Mouse (Mus musculus) common myeloid progenitor, adult 5-6 weeks (primary cell): ENCODE measurements around the gene Cpvl. TPM values are rescaled to one million over a fixed set of nuclear protein-coding genes. Genes with fewer than 3 reads are reported as not detected.

ENCODE experiments used
- ATAC-seq: replicated peaks from 2 replicates; pipeline ENCODE4 v1.8.0; 2016; ENCODE audit warnings: low read depth, mild to moderate bottlenecking, moderate TSS enrichment, inconsistent platforms; ENCODE audit not compliant: poor library complexity, severe bottlenecking
- total RNA-seq: library from RNA; stranded (forward); fragments of 200-1000, 187-1606 nt; gene quantifications from 2 replicates; pipeline ENCODE4 v1.2.3, GENCODE M21; 2017

Gene Cpvl
- total RNA-seq, 1 experiment from 2014 or later: 0.09 TPM

DNA sequence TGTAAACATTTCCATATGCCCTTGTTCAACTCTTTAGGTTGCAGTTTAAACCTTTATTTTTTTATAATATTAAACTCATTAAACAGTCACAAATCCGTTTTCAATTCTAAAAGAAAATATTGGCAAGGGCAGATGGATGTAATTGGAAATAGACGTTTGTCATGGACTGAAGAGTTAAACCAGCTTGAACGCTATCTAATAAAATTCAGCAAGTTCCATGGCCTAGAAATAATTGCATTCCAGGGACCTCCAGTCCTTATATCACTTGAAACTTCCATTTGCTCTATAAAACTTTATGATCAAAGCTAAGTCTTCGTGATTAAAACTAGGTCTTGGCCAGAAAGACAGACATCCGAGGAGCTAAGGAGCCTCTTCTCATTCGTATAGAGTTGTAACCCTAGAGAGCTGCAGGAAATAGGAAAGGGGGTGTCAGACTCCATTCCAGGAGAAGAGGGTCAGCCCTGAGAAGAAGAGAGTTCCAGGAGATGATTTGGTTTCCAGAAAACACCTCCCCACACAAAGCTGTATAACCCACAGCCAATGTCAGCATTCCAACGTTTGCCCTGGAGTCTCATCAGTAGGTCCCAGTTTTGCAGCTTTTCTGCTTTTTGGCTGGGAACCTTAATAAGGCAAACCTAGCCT, 36.2 kb downstream of the Cpvl start:
- no peak for ATAC-seq

DNA sequence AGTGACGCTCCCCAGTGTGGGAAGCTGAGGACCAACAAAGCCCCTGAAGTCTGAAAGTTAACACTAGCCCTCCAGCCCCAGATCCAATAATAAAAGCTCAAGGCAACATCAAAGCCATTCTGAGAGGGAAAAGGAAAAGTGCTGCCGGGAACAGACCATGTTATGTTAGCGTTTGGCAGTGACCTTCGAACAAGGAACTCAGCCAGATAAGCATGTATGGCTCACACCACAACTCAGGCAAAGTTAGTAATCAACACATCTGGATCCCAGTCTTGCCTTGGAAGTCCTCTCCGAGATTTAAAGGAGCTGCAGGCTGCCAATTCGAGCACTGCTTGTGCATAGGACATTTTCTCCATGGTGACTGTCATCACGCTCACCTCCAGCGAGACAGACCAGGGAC, 38.7 kb downstream of the Cpvl start:
- ATAC-seq: no peak

DNA sequence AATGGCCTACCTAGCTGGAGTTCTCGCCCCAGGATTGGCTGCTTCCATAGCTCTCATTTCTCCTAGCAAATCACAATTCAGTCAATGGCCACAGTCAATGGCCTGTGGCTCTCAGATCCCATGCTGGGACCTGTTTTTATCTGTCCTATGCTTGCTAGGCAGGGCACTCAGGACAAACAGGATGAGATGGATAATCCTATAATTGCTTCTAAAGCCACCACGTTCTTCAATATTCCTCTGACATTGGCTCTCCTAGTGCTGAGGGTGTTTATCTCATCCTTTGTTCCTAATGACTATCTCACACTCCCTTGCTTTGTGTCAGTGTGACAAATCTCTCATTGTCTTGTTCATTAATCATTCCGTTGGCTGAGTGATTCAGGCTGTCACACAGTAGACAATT, 39.5 kb downstream of the Cpvl start:
- no peak for ATAC-seq

DNA sequence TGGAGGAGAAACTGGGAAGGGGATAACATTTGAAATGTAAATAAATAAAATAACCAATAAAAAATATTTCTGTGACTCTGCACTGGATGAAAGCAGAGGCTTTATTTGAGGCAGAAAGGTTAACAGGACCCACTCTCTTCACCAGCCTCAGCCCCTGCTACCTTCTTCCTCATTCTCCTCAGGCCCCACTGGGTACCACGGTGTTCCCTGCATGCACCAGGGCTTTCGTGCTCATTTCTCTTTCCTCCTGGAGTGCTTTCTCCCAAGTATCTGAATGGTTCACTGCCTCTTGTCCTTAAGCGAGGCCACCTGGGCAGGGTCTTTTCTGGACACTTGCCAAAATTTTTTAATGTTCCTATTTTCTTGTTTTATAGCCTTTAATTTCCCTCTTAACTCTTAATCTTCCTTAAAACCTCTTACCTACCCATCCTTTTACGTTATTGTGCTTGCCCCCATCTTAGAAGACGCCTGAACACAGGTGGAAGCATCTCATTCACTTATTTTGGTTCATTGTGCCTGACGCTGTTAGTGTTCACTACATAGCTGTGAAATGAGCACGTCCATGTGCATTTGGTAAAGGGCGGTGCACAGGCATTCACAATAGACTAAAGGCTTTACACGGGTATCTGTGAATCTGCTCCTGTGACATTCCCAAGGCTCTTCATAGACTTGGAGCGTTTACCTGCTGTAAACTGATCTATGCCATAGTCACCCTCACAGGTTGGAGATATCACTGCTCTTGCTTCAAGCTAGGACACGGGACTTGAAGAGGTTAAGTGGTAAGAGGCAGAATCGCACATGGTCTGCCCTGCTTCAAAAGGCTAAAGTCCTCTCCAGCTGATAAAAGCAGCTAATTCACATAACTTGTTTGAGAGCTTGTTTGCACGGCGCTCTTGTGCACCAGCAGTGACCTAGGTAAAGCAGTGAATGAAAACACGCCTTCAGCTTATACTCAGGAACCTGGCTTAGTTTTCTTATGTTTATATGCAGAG, 41.0 kb downstream of the Cpvl start:
- ATAC-seq: no peak

DNA sequence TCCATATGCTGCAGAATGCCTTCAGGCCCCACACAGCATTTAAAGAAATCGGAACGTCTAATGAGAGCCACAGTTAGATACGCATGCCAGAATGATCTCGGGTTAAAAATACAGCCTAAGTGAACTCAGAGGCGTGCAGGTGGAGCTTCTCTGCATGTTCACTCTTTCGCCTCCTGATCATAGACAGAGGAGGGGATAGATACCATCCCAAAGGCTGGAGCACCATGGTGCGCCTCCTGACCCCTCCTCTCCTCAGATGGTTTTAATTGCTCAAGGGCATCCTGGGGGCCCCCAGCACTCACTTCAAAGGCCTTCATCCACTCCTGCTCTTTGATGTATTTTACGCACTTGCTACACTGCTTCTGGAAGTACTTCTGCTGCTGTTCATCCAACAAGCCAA, 46.9 kb downstream of the Cpvl start:
- ATAC-seq: no peak

DNA sequence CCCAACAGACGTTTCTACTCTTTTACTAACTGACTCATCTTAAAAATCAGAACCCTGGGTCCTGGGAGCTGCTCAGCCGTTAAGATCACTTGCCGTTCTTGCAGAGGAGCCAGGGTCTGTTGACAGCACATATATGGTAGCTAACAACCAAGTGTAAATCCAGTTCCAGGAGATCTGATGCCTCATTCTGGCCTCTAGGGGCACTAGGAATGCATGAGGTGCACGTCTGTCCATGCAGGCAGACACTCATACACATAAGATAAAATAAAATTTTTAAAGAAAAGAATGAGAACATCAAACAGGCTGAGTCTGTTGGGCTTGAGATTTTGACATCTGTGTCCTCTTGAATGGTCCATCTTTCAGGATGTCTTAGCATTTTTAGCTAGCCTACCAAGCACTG, 48.6 kb downstream of the Cpvl start:
- ATAC-seq: no peak

DNA sequence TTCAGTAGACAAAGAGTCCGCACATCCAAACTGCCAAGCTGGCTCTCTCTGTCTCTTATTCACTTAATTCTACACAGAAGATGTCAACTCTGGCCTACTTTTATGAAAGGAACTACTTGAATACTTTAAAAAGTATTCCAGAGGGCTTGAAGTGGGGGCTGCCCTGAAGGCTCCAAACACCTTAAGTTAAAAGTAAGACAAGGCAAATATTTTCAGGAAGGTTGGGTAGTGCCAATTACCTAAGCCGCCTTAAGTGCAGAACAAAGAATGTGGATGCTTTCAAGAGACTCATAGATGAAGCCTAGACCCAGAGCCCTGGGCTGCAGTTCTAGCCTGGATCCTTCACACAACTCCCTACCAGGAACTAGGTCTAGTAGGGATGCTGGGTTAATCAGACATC, 52.3 kb downstream of the Cpvl start:
- ATAC-seq: no peak

DNA sequence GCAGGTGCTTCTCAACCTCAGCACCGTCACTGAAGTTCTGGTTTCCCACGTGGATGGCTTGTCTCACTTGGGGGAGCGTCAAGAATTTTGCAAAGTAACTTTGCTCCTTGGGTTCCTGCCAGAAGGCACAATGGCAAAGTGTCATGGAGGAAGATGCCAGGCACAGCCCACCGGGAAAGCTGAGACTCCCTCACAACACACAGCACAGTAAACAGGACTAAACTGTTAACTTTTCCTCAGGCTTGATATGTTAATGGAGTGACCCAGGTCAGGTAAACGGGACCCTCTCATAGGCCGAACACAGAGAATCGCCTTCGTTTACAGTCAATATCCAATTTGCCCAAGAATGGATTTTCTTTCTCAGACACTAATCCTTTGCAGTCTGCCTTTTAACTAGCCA, 53.3 kb downstream of the Cpvl start:
- no peak for ATAC-seq

DNA sequence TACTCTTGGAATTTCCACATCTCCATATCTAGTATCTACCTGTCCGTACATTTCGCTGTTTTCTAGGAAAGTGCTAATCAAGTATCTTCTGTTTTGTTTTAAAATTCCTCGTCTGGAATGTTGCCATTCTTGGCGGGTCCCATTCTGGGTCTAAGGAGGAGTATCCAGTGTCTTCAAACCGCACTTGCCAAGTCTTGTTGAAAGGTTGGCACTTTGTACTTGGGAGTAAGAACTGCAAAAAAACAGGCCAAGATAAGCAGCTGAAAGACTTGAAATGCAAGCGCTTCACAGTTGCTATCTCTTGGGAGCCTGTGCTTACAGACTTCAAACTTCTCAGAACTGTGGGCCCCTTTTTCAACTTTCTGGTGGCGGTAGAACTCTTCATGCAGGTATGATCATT, 58.4 kb downstream of the Cpvl start:
- ATAC-seq: no peak

DNA sequence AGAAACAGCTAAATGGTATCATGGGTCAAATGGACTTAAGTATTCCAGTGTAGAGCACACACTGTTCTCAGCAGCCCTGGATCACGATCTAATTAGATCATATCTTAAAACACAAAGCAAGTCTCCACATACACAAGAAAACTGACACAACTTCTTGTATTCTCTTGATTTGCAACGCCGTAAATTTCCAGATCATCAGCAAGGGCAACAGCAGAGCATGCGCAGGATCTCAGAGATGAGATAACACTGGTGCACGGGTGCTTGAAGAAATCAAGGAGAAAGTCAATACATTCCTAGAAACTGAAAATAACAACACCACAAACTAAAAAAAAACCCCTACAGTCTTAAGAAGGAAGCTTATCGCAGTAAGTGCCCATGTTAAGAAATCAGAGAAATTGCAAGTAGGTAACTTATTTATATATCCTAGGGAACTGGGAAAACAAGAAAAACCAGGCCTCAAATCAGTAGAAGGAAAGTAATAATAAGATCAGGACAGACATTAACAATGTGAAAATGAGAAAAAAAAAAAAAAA, 61.4 kb downstream of the Cpvl start:
- ATAC-seq: no peak

DNA sequence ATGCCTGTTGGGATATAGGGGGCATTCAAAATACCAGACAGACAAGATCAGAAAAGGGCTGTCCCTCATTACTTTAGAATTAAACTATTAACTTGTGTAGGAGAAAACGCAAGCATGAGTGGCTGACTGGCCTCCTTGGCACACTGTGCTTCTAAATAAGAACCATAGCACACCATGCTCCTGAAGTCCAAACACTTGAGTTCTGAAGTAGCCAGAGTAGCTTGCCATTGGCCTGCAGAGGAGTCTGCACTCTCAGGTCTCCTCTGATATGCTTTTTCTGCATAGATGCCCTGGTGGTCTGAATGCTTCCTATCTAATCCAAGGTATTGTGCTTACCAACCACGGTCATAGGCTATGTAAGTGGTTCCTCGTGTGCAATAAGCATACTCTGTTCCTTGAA, 63.1 kb downstream of the Cpvl start:
- ATAC-seq: no peak

DNA sequence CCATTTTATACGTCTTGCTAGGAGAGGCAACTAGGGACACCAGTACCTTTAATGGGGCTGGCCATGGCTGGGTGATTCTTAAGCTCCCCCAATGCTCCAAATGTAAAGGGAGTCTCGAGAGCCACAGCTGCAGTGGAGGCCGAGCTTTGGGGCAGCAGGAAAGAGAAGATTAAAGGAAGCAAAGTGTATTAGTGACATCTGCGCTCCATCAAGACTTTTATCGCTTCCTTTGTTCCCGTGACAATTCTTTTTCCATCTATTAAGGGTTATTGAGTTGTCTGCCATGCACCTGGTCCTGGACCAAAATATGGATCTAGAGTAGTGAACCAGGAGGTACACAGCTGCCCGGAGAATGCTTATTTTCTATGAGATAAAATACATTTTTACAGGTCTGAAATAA, 65.3 kb downstream of the Cpvl start:
- ATAC-seq: no peak

DNA sequence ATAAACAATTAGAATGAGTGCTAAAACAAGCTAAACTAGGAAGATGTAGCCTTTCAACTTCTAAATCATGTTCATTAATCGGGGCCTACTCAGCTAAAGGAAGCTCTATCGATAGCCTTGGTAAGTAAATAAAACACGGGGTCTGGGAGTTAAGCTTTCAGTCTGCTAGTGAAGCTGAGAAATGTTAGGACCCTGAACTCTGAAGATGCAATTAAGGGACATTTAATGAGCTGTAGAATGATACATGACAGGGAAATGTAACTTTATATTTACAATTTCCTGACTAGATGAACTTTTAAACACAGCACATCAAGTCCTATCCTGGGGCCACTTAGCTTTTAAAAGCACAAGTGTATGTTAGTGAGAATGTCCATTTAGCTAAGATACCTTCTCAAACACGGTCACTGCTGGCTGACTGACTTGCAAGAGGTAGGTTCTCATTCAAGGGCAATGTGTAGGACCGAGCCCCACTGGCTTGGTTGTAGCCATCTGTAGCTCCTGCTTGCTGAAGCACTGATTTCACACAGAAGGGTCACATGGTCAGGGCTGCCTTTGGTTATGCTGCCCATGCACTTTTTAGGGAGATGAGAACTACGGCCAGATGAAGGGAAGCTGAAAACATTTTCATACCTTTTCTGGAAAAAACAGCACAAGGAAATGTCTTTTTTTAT, 66.2 kb downstream of the Cpvl start:
- no peak for ATAC-seq

DNA sequence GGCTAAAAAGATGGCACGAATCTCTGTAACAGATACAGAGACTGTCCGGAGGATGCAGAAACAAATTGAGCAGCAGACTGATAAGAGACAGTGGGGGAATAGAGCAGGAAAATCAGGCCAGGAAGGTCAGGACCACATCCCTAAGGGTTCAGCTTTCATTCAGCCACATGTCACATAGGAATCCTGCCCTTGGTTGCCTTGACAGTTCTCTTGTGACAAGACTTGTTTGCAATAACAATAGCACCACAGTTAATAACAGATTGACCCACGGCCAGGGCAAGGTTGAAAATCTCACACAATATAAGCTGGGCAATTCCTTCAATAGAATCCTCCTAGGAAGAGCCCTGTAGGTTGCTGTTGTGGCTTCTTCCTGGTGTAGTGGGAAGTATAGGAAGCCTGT, 68.5 kb downstream of the Cpvl start:
- no peak for ATAC-seq

DNA sequence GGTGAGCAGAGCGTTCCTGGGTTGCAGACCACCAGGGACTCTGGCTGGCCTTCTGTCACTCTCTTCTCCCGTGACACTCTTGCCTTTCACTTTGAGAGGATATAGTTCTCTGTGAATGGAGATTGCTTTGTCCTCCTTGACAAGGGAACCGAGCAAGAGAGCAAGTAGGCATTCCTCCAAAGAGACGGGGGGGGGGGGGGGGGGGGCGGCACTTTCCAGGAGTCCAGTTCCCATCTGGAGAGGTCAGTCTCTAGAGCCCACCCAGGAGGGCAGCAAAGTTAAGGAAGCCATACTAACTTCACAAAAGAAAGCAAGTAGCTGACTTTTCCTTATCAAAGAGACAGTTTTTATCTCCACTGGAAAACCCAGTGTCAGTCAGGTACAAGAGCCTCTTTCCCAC, 69.0 kb downstream of the Cpvl start:
- no peak for ATAC-seq

DNA sequence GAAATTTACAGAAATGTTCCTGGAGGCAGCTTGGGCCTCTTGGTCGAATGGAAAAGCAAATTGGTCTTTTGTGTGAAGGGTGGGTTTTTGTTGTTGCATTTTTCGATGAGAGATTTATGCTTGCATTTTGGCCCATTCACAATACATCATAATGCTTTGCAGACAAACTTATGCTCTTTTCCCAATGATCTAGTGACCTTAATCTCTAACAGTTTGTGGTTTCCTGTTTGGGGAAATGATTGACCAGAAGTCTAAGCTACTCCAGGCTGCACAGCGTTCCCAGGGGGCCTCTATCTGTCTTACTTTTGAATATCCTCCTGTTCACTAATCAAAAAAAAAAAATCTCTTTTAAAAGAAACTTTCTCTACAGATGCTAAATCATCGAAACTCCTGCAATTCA, 71.6 kb downstream of the Cpvl start:
- peak; percentile 46; the same call in 1 of the 2 replicates for ATAC-seq

DNA sequence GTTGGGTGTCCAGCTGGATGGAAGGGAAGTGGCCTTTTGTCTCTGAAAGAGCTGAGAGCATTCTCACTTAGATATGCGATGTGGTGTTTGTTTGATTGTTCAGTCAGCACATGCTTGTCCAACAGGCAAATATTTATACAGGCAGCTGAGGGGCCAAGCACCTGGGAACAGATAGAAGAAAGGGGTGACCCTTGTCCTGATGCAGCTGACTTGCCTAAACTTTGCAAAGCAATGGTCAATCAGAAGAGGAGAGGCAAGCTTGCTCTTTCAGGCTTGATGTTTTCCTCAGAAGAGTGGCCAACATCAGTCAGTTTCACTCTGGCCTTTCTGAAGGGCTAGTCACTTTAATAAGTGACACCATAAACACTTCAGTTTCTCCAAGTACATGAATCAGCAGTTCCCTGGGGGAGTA, 72.4 kb downstream of the Cpvl start:
- ATAC-seq: no peak

DNA sequence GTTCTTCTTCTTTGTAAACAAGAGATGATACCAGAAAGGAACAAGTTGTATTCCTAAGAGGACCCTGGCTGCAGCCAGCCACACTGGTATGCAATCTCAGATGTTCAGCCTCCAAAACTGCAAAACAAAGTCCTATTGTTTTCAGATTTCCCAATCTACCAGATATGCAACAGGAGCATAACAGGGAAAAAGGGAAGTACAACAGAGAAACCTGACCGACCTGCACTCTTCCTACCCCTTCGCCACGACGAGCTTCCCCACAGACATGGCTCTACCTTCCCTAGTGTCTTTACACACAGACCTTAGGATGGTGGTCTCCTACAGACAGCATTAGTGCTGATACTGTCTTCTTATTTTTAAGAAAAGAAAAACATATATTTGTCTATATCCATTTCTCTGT, 72.9 kb downstream of the Cpvl start:
- peak; percentile 45; the same call in 1 of the 2 replicates for ATAC-seq

DNA sequence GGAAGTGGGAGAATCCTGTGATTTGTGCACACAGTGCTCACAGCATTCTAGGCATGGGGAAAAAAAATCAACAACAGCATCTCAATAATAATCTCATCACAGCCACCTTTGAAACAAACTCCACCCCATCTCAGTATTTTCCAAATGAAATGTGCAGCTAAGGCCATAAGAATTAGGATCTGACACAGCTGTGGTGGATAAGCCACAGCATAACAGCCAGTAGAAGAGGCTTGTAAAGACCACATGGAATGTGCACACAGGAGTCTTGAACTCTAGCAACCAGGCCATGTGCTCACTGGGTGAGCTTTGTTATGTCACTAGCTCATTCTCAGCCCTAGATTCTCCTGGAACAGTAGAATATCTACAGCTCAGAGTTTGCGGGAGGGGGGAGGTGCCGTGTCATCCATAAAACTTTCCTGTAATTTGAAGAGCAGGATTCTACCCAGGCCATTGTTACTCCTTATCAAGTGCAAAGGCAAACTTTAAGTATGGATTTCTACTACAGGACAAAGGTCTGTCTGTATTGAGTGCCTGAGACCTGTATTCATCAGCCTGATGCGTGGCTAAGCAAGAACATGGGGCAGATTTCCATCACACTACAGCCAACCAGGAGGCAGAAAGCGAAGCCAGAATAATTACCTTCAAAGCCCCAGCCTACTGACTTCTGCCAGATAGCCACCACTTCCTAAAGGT, 73.6 kb downstream of the Cpvl start:
- ATAC-seq: no peak

DNA sequence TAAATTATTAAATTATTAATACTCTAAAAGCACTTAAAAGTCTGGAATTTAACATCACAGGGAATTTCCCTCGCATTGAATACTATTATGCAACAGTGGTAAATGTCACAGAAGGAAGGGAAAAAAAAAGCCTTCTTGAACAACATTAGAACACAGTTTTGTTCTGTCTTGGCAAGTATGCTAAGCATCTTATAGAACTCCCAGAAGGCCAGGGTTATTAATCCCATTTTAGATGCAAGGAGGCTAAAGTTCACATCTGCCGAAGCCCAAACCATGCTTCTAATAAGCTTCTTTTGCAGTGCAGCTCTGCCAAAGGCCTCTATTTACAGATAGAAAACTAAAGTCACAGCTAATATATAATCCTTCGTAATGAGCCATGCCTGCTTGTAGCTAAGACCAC, 74.3 kb downstream of the Cpvl start:
- no peak for ATAC-seq
